Mouse (Mus musculus): ENCODE measurements around the gene Il17c. TPM values are rescaled to one million over a fixed set of nuclear protein-coding genes. Genes with fewer than 3 reads are reported as not detected.

Gene Il17c
- polyA plus RNA-seq, 2 experiments: 0.49 TPM; not detected in 1

GRCm38 (mm10) chr8:122470691-122471090, 48.9 kb downstream of the Il17c start:
- no peak overlapping the region for H3K9ac ChIP-seq (ENCODE audit: low read depth, low read length, severe bottlenecking)
- H3K4me3 ChIP-seq (replicated peaks; ENCODE audit: low read length): no peak overlapping the region
- H3K36me3 ChIP-seq (ENCODE audit: control insufficient read depth, insufficient read depth, low read length): peaks cover 58% of the 10 kb centered on the region
- no peak overlapping the region for H3K27ac ChIP-seq (replicated peaks; ENCODE audit: low read depth, low read length)
- peaks cover 9% of the 10 kb centered on the region for H3K4me1 ChIP-seq (ENCODE audit: control insufficient read depth, insufficient read depth, low read length)
- H3K9me3 ChIP-seq (ENCODE audit: control insufficient read depth, low read length): no peaks in the 10 kb centered on the region
- no peak for DNase-seq (ENCODE audit: low spot score)
- 85% methylated on average over 5 of the region's 5 CpGs for WGBS
- no peak for ATAC-seq (ENCODE audit: low FRiP score, low read depth)
- H3K4me2 ChIP-seq (replicated peaks; ENCODE audit: low read depth, low read length, severe bottlenecking): no peak overlapping the region
- H3K27me3 ChIP-seq (ENCODE audit: control insufficient read depth, insufficient read depth, low read length): no peaks in the 10 kb centered on the region
- no peak for TF ChIP-seq POLR2A (IDR thresholded peaks at IDR 0.05; ENCODE audit: borderline replicate concordance, extremely low read depth, insufficient read depth, insufficient read length)

Small RNAs within 50 kb of the gene (microRNA-seq; reads per million reads assigned to microRNA genes)
- not detected for gene Gm24366

Other genes starting within 250 kb of the Il17c start
- 10.4 and 13.8 TPM in 2 replicates for gene Zfpm1, start 139.9 kb upstream of the Il17c start, polyA plus RNA-seq (2012; rRNA removed)
- gene Zfpm1, start 139.9 kb upstream of the Il17c start, polyA plus RNA-seq (2014; fragmentation: Nextera tagmentation; extraction: Ambion mirVana): 1.9 and 2.1 TPM in 2 replicates
- 1.7 and 3.2 TPM in 2 replicates for gene Trhr2, start 61.3 kb upstream of the Il17c start, polyA plus RNA-seq (2012; rRNA removed)
- gene Trhr2, start 61.3 kb upstream of the Il17c start, polyA plus RNA-seq (2014; fragmentation: Nextera tagmentation; extraction: Ambion mirVana): 0.25 TPM in 1 of 2 replicates, not detected in the other
- 50.9 and 58.1 TPM in 2 replicates for gene Zc3h18, start 45.4 kb upstream of the Il17c start, polyA plus RNA-seq (2012; rRNA removed)
- 31.3 and 38.5 TPM in 2 replicates for gene Zc3h18, start 45.4 kb upstream of the Il17c start, polyA plus RNA-seq (2014; fragmentation: Nextera tagmentation; extraction: Ambion mirVana)
- gene Cyba, start 10.9 kb downstream of the Il17c start, polyA plus RNA-seq (2012; rRNA removed): 108 and 131 TPM in 2 replicates
- gene Cyba, start 10.9 kb downstream of the Il17c start, polyA plus RNA-seq (2014; fragmentation: Nextera tagmentation; extraction: Ambion mirVana): 183 and 188 TPM in 2 replicates
- 42.3 and 50.1 TPM in 2 replicates for gene Mvd, start 21.4 kb downstream of the Il17c start, polyA plus RNA-seq (2012; rRNA removed)
- 30.9 and 38.2 TPM in 2 replicates for gene Mvd, start 21.4 kb downstream of the Il17c start, polyA plus RNA-seq (2014; fragmentation: Nextera tagmentation; extraction: Ambion mirVana)
- gene Snai3, start 38.7 kb downstream of the Il17c start, polyA plus RNA-seq (2012; rRNA removed): 2.1 and 2.5 TPM in 2 replicates
- 1.2 and 2.1 TPM in 2 replicates for gene Snai3, start 38.7 kb downstream of the Il17c start, polyA plus RNA-seq (2014; fragmentation: Nextera tagmentation; extraction: Ambion mirVana)
- gene Rnf166, start 54.0 kb downstream of the Il17c start, polyA plus RNA-seq (2012; rRNA removed): 80.1 and 103 TPM in 2 replicates
- 47.0 and 49.5 TPM in 2 replicates for gene Rnf166, start 54.0 kb downstream of the Il17c start, polyA plus RNA-seq (2014; fragmentation: Nextera tagmentation; extraction: Ambion mirVana)
- gene Ctu2, start 54.1 kb downstream of the Il17c start, polyA plus RNA-seq (2012; rRNA removed): 57.1 and 59.5 TPM in 2 replicates
- 49.5 and 64.3 TPM in 2 replicates for gene Ctu2, start 54.1 kb downstream of the Il17c start, polyA plus RNA-seq (2014; fragmentation: Nextera tagmentation; extraction: Ambion mirVana)
- 93.3 and 120 TPM in 2 replicates for gene Piezo1, start 129.3 kb downstream of the Il17c start, polyA plus RNA-seq (2012; rRNA removed)
- 20.4 and 20.7 TPM in 2 replicates for gene Piezo1, start 129.3 kb downstream of the Il17c start, polyA plus RNA-seq (2014; fragmentation: Nextera tagmentation; extraction: Ambion mirVana)
- 79.0 and 103 TPM in 2 replicates for gene Cdt1, start 146.0 kb downstream of the Il17c start, polyA plus RNA-seq (2012; rRNA removed)
- gene Cdt1, start 146.0 kb downstream of the Il17c start, polyA plus RNA-seq (2014; fragmentation: Nextera tagmentation; extraction: Ambion mirVana): 34.0 and 34.2 TPM in 2 replicates
- 199 and 217 TPM in 2 replicates for gene Aprt, start 154.9 kb downstream of the Il17c start, polyA plus RNA-seq (2012; rRNA removed)
- gene Aprt, start 154.9 kb downstream of the Il17c start, polyA plus RNA-seq (2014; fragmentation: Nextera tagmentation; extraction: Ambion mirVana): 348 and 382 TPM in 2 replicates
- gene Galns, start 189.4 kb downstream of the Il17c start, polyA plus RNA-seq (2012; rRNA removed): 14.7 and 17.1 TPM in 2 replicates
- gene Galns, start 189.4 kb downstream of the Il17c start, polyA plus RNA-seq (2014; fragmentation: Nextera tagmentation; extraction: Ambion mirVana): 12.0 and 12.7 TPM in 2 replicates
- gene Trappc2l, start 189.6 kb downstream of the Il17c start, polyA plus RNA-seq (2012; rRNA removed): 96.8 and 129 TPM in 2 replicates
- 70.2 and 70.5 TPM in 2 replicates for gene Trappc2l, start 189.6 kb downstream of the Il17c start, polyA plus RNA-seq (2014; fragmentation: Nextera tagmentation; extraction: Ambion mirVana)
- 0.05 TPM in 1 of 2 replicates, not detected in the other for gene Pabpn1l, start 200.7 kb downstream of the Il17c start, polyA plus RNA-seq (2012; rRNA removed)
- gene Pabpn1l, start 200.7 kb downstream of the Il17c start, polyA plus RNA-seq (2014; fragmentation: Nextera tagmentation; extraction: Ambion mirVana): not detected in 2 replicates